Mouse (Mus musculus) G1E (cell line): Measurements from ENCODE around the gene Paf1. TPM values are rescaled to one million over a fixed set of nuclear protein-coding genes. Genes with fewer than 3 reads are reported as not detected.

Experiments used
- ATAC-seq: 2 replicates; pipeline ENCODE4 v1.8.0; 2016; ENCODE audit warnings: mild to moderate bottlenecking; ENCODE audit not compliant: insufficient number of reproducible peaks, poor library complexity, low FRiP score, severe bottlenecking; ENCODE audit errors: extremely low read depth
- DNase-seq: peaks from one replicate; pipeline ENCODE4 v3.0.0; 2012; ENCODE audit warnings: low spot score
- H3K27me3 ChIP-seq: 2 replicates; pipeline ENCODE4 v1.6.1; 2012; ENCODE audit warnings: mild to moderate bottlenecking, low read length, inconsistent platforms; ENCODE audit not compliant: insufficient read depth
- H3K36me3 ChIP-seq: replicated peaks from 2 replicates; pipeline ENCODE3; 2012; ENCODE audit warnings: mild to moderate bottlenecking, inconsistent platforms
- H3K4me1 ChIP-seq: 2 replicates; pipeline ENCODE4 v1.6.1; 2012; ENCODE audit warnings: low read depth, low read length, inconsistent platforms, mixed read lengths; ENCODE audit not compliant: insufficient read depth
- H3K4me3 ChIP-seq: 2 replicates; pipeline ENCODE4 v1.5.1; 2012; ENCODE audit warnings: low read depth, mild to moderate bottlenecking, inconsistent platforms, low read length, moderate library complexity, mixed read lengths
- H3K9me3 ChIP-seq: replicated peaks from 2 replicates; pipeline ENCODE4 v1.6.1; 2012; ENCODE audit warnings: inconsistent platforms
- CTCF ChIP-seq: IDR thresholded peaks from 2 replicates; pipeline ENCODE4 v1.5.1; 2012; ENCODE audit warnings: low read depth, low read length, inconsistent platforms, mixed read lengths
- GATA1 ChIP-seq: IDR thresholded peaks from 2 replicates; pipeline ENCODE4 v1.6.1; 2012; ENCODE audit warnings: borderline replicate concordance, low read length, inconsistent platforms, mixed read lengths
- GATA2 ChIP-seq: IDR thresholded peaks from 2 replicates; pipeline ENCODE4 v1.6.1; 2012; ENCODE audit warnings: low read depth, low read length, inconsistent platforms, borderline replicate concordance
- POLR2AphosphoS5 ChIP-seq: IDR thresholded peaks from 2 replicates; pipeline ENCODE4 v1.6.1; 2012; ENCODE audit warnings: low read depth, low read length, inconsistent platforms; ENCODE audit not compliant: insufficient replicate concordance
- TAL1 ChIP-seq: conservative IDR thresholded peaks from 2 replicates; pipeline ENCODE4 v1.6.1; 2012; ENCODE audit warnings: low read depth, low read length, inconsistent platforms, mixed read lengths
- polyA plus RNA-seq: library from polyadenylated mRNA; stranded (reverse); fragments of >175 nt; gene quantifications from 2 replicates; pipeline ENCODE4 v1.2.3, GENCODE M21; 2012
- total RNA-seq, 2 experiments: library from RNA; stranded (forward) in 1 of 2; stranded (reverse) in 1 of 2; fragments of 200-1000 nt in 1 of 2; fragments of >200 nt in 1 of 2; fragmentation: Nextera tagmentation in 1 of 2; gene quantifications; 2 replicates each; pipeline ENCODE4 v1.2.3; 2014 to 2017

Paf1 gene
- total and polyA plus RNA-seq, 3 experiments, result 68.5 to 170 (median 96.2) TPM

- no peaks in the 10 kb centered on the region for H3K27me3 ChIP-seq
- H3K36me3 ChIP-seq, result peaks cover 98% of the 10 kb centered on the region
- no peak for DNase-seq
- no peak for ATAC-seq
- TF ChIP-seq TAL1, result no peak
- TF ChIP-seq CTCF, result no peak
- TF ChIP-seq GATA2, result no peak
- TF ChIP-seq GATA1, result no peak
- TF ChIP-seq POLR2AphosphoS5, result no peak
- H3K4me1 ChIP-seq, result peaks cover 3% of the 10 kb centered on the region
- H3K4me3 ChIP-seq, result no peak overlapping the region
- no peaks in the 10 kb centered on the region for H3K9me3 ChIP-seq
These were observed 9.2 kb downstream of the Paf1 start for GRCm38 (mm10) chr7:28401942-28402341.

GRCm38 (mm10) chr7:28410841-28411475 lies 18.2 kb downstream of the Paf1 start:
- no peak for ATAC-seq
- DNase-seq, result no peak
- Histone ChIP-seq H3K4me1 (no peaks in the 10 kb centered on the region), H3K4me3 (no peak overlapping the region), H3K36me3 (peaks cover 93% of the 10 kb centered on the region), H3K27me3 (no peaks in the 10 kb centered on the region), H3K9me3 (no peaks in the 10 kb centered on the region)
- TF ChIP-seq GATA2, result no peak
- no peak for TF ChIP-seq TAL1
- no peak for TF ChIP-seq CTCF
- no peak for TF ChIP-seq POLR2AphosphoS5
- TF ChIP-seq GATA1, result no peak

- no peaks in the 10 kb centered on the region for H3K9me3 ChIP-seq
- DNase-seq (no peak), ATAC-seq (no peak)
- H3K4me3 ChIP-seq, result no peak overlapping the region
- no peaks in the 10 kb centered on the region for H3K4me1 ChIP-seq
- no peaks in the 10 kb centered on the region for H3K27me3 ChIP-seq
- TF ChIP-seq GATA1, result no peak
- no peak for TF ChIP-seq TAL1
- TF ChIP-seq GATA2, result no peak
- TF ChIP-seq CTCF, result no peak
- no peak for TF ChIP-seq POLR2AphosphoS5
- H3K36me3 ChIP-seq, result peaks cover 92% of the 10 kb centered on the region
These were observed 20.1 kb downstream of the Paf1 start for GRCm38 (mm10) chr7:28412826-28413225.

GRCm38 (mm10) chr7:28417368-28417767 lies 24.6 kb downstream of the Paf1 start:
- ATAC-seq (no peak), DNase-seq (no peak)
- Histone ChIP-seq H3K27me3 (no peaks in the 10 kb centered on the region), H3K4me1 (no peaks in the 10 kb centered on the region; the same call in 1 of the 2 replicates), H3K9me3 (no peaks in the 10 kb centered on the region), H3K36me3 (peaks cover 94% of the 10 kb centered on the region), H3K4me3 (no peak overlapping the region)
- TF ChIP-seq GATA1, result no peak
- no peak for TF ChIP-seq CTCF
- TF ChIP-seq POLR2AphosphoS5, result no peak
- no peak for TF ChIP-seq GATA2
- TF ChIP-seq TAL1, result no peak

GRCm38 (mm10) chr7:28418096-28418670 lies 25.4 kb downstream of the Paf1 start:
- TF ChIP-seq GATA2 (no peak), GATA1 (no peak), TAL1 (no peak), POLR2AphosphoS5 (no peak), CTCF (no peak)
- Histone ChIP-seq H3K36me3 (peaks cover 94% of the 10 kb centered on the region), H3K27me3 (no peaks in the 10 kb centered on the region), H3K4me1 (no peaks in the 10 kb centered on the region; the same call in 1 of the 2 replicates), H3K4me3 (no peak overlapping the region), H3K9me3 (no peaks in the 10 kb centered on the region)
- DNase-seq, result no peak
- ATAC-seq, result no peak

GRCm38 (mm10) chr7:28419416-28419815 lies 26.7 kb downstream of the Paf1 start:
- Histone ChIP-seq H3K4me1 (no peaks in the 10 kb centered on the region; the same call in 1 of the 2 replicates), H3K27me3 (no peaks in the 10 kb centered on the region), H3K36me3 (peaks cover 94% of the 10 kb centered on the region), H3K9me3 (no peaks in the 10 kb centered on the region), H3K4me3 (no peak overlapping the region)
- no peak for TF ChIP-seq GATA1
- TF ChIP-seq GATA2, result no peak
- TF ChIP-seq TAL1, result no peak
- no peak for TF ChIP-seq POLR2AphosphoS5
- no peak for TF ChIP-seq CTCF
- ATAC-seq (no peak), DNase-seq (no peak)
